Mouse (Mus musculus) heart, embryonic 12.5 days (tissue): ENCODE data around the gene Wasf1. TPM values are rescaled to one million over a fixed set of nuclear protein-coding genes. Genes with fewer than 3 reads are reported as not detected.

ENCODE experiments used
- ATAC-seq: fragments of 200-750 bp; cut with Nextera tagmentation; 2 replicates; pipeline ENCODE4 v1.8.0; 2017; ENCODE audit warnings: moderate TSS enrichment, moderate library complexity; ENCODE audit not compliant: insufficient number of reproducible peaks, low FRiP score
- H3K27ac ChIP-seq: fragments of 300-500 bp; sonication (generic); 2 replicates; pipeline ENCODE4 v1.5.1; 2016; ENCODE audit warnings: mild to moderate bottlenecking, moderate library complexity; ENCODE audit not compliant: poor library complexity, severe bottlenecking
- H3K27me3 ChIP-seq: fragments of 300-500 bp; sonication (generic); replicated peaks from 2 replicates; pipeline ENCODE4 v1.6.1; 2016; ENCODE audit warnings: mild to moderate bottlenecking, moderate library complexity
- H3K36me3 ChIP-seq: fragments of 300-500 bp; sonication (generic); 2 replicates; pipeline ENCODE4 v1.6.1; 2016; ENCODE audit warnings: mild to moderate bottlenecking, moderate library complexity
- H3K4me1 ChIP-seq: fragments of 300-500 bp; sonication (generic); replicated peaks from 2 replicates; pipeline ENCODE4 v1.6.1; 2016; ENCODE audit warnings: mild to moderate bottlenecking
- H3K4me2 ChIP-seq: fragments of 300-500 bp; sonication (generic); 2 replicates; pipeline ENCODE4 v1.6.1; 2016; ENCODE audit warnings: mild to moderate bottlenecking, moderate library complexity
- H3K4me3 ChIP-seq: fragments of 300-500 bp; sonication (generic); 2 replicates; pipeline ENCODE4 v1.5.1; 2016; ENCODE audit warnings: mild to moderate bottlenecking
- H3K9ac ChIP-seq: fragments of 300-500 bp; sonication (generic); 2 replicates; pipeline ENCODE4 v1.6.1; 2016; ENCODE audit warnings: mild to moderate bottlenecking, moderate library complexity
- H3K9me3 ChIP-seq: fragments of 300-500 bp; sonication (generic); replicated peaks from 2 replicates; pipeline ENCODE4 v1.6.1; 2016; ENCODE audit warnings: mild to moderate bottlenecking, moderate library complexity
- WGBS: fragments of 180-500 bp; shearing (Covaris S2); methylation state at CpG from one replicate; pipeline ENCODE4 v1.1.7; 2016; 5-methylcytosine and 5-hydroxymethylcytosine counted together
- polyA plus RNA-seq: library from polyadenylated mRNA; unstranded; fragments of >200 nt; fragmentation: Nextera tagmentation; extraction: Ambion mirVana; gene quantifications from 2 replicates; pipeline ENCODE4 v1.2.1, GENCODE M21; 2016

Wasf1 gene
- polyA plus RNA-seq, 1 experiment from 2014 or later = 17.1 TPM

DNA sequence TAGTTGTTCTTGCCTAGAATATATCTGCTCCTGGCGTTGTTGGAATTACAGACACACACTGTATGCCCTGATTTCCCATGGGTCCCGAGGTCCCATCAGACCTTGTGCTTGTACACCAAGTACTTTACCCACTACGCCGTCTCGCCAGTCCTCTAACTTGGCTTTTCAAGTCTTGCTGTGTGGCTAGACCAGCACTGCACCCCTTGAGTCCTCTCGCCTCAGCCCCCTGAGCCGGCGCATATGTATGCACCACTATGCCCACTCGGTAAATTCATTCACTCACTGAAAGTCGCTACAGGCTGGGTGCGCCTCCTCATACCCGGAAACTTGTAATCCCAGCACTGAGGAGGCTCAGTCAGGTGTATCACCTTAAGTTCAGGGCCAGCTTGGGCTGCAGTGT, 12.5 kb downstream of the Wasf1 start:
- Histone ChIP-seq H3K27me3 (no peaks in the 10 kb centered on the region), H3K4me2 (no peak overlapping the region), H3K27ac (no peak overlapping the region), H3K4me1 (peaks cover 4% of the 10 kb centered on the region; the same call in 1 of the 2 replicates), H3K4me3 (no peak overlapping the region), H3K9ac (no peak overlapping the region), H3K9me3 (no peaks in the 10 kb centered on the region), H3K36me3 (no peaks in the 10 kb centered on the region)
- WGBS = 91% methylated on average over 12 of the region's 12 CpGs
- ATAC-seq = no peak

DNA sequence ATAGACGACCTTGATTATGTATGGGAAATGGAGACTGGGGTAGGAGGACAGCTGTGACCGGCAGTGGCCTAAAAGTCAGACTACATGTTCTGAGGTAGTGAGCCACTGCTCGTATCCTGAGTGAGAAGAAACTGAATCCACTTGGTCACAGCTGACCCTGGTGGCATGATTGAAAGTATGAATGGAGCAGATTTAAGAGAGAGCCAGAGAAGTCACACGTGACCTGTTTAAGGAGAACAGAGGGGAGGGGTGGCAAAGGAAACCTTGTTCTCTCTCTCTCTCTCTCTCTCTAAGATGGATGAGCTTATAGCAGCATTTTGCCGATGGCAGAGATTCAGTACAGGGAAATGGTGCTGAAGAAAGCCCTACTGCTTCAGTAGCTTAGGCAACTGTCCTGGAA, 13.4 kb downstream of the Wasf1 start:
- ATAC-seq = no peak
- no peak overlapping the region for H3K4me2 ChIP-seq
- H3K27me3 ChIP-seq = no peaks in the 10 kb centered on the region
- 69% methylated on average over 5 of the region's 5 CpGs for WGBS
- no peaks in the 10 kb centered on the region for H3K36me3 ChIP-seq
- H3K9ac ChIP-seq = no peak overlapping the region
- no peaks in the 10 kb centered on the region for H3K9me3 ChIP-seq
- no peak overlapping the region for H3K4me3 ChIP-seq
- no peak overlapping the region for H3K27ac ChIP-seq
- H3K4me1 ChIP-seq = peaks cover 4% of the 10 kb centered on the region; the same call in 1 of the 2 replicates

DNA sequence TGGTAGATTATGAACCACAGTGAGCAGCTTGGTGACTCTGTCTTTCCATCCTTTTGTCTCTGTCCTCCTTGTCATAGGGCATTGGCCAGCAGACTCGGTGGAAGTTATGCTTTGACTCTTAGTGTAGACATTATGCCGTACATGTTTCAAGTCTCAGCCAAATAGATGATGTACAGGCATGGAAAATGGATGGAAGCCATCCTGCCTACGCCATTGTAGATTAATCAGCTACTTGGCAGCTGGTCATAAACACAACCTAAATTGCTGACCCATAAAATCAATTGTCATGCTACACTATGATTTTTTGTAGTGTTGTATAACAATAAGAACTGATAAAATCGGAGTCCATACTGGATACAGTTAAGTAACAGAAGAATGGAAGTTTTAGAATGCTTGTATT, 18.5 kb downstream of the Wasf1 start:
- Histone ChIP-seq H3K9me3 (no peaks in the 10 kb centered on the region), H3K4me2 (no peak overlapping the region), H3K4me1 (peaks cover 4% of the 10 kb centered on the region; the same call in 1 of the 2 replicates), H3K36me3 (no peaks in the 10 kb centered on the region), H3K9ac (no peak overlapping the region), H3K27me3 (no peaks in the 10 kb centered on the region), H3K27ac (no peak overlapping the region), H3K4me3 (no peak overlapping the region)
- WGBS = 90% methylated on average over 4 of the region's 4 CpGs
- ATAC-seq = no peak

DNA sequence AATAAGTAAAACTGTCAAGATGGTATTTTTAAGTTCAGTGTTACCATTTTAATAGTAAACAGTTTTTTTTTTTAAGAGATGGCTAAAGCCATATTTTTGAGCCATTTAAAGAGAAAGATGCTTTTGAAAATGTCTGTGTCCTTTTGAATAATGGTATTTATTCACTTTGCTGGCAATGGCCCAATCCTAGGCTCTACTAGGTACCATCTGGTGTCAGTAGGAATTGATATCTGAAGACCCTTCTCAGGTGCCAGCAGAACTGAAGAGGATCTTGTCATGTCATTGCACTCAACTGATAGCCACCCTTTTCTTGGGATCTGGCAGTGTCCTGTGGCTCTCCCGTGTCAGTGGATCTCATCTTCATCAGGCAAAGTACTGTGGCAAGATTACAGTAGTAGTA, 22.9 kb downstream of the Wasf1 start:
- Histone ChIP-seq H3K9ac (no peak overlapping the region), H3K4me1 (peaks cover 19% of the 10 kb centered on the region), H3K27ac (no peak overlapping the region), H3K4me2 (no peak overlapping the region), H3K36me3 (no peaks in the 10 kb centered on the region), H3K9me3 (no peaks in the 10 kb centered on the region), H3K4me3 (no peak overlapping the region), H3K27me3 (no peaks in the 10 kb centered on the region)
- 48% methylated on average over 1 of the region's 1 CpGs for WGBS
- ATAC-seq = no peak

DNA sequence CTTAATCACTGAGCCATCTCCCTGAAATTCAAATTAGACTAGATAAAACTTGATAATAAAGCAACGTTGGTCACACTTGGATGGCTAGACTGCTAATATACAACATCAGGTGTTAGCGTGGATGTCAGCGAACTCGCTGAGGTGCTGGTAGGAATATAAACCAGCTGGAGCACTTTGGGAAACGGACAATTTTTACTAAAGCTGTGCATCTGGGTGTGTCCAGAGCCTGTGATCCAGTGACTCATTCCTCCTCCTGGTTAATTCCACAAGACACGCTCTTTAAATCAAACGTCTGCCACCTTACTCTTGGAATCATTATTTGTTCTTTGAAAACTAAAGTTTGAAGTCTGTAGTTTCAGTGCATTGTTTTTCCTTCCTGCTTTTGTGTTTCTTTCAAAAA, 23.5 kb downstream of the Wasf1 start:
- 82% methylated on average over 7 of the region's 7 CpGs for WGBS
- Histone ChIP-seq H3K4me1 (peaks cover 24% of the 10 kb centered on the region), H3K4me2 (no peak overlapping the region), H3K4me3 (no peak overlapping the region), H3K9me3 (no peaks in the 10 kb centered on the region), H3K9ac (no peak overlapping the region), H3K27me3 (no peaks in the 10 kb centered on the region), H3K36me3 (no peaks in the 10 kb centered on the region), H3K27ac (no peak overlapping the region)
- ATAC-seq = no peak

DNA sequence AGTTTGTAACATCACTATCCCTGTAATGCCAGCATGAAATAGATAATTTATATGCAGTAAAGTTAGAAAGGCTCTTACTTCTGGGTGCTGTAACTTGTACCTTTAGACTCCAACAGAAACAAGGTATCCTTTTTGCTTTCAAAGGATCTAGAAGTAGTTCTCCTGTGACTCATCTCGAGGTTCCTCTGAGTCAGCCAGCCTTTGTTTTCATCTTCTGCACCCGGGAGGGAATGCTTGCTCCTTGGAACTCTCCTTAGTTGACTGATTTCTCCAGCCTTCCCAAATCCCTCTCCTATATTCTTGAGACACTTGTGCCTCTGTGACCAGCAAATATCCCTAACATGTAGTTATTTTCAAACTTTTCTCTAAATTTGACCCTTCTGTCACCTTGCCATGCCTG, 25.3 kb downstream of the Wasf1 start:
- 23% methylated on average over 2 of the region's 2 CpGs for WGBS
- H3K27ac ChIP-seq = no peak overlapping the region
- H3K9ac ChIP-seq = no peak overlapping the region
- H3K9me3 ChIP-seq = no peaks in the 10 kb centered on the region
- H3K4me1 ChIP-seq = peaks cover 21% of the 10 kb centered on the region
- H3K36me3 ChIP-seq = no peaks in the 10 kb centered on the region
- H3K4me3 ChIP-seq = no peak overlapping the region
- H3K4me2 ChIP-seq = no peak overlapping the region
- no peak for ATAC-seq
- no peaks in the 10 kb centered on the region for H3K27me3 ChIP-seq

DNA sequence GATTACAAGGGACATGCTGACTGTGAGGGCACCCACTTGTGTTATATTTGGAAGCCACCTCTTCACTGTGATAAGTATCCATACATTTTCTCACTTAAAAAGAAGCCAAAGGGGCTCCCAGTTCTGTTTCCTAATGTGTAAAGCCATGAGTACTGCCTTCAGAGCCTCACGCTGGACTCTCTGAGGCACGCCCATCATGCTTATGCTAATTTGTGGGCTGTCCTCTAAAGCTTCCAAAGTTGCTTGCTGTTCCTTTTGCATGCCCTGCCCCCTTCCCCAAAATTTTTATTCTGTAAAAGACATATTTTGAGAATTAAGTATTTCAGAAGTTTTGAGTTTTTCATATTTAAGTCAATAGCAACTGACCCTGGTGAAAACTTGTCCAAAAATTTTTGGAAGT, 27.5 kb downstream of the Wasf1 start:
- Histone ChIP-seq H3K4me1 (peaks cover 21% of the 10 kb centered on the region), H3K4me2 (peak overlapping the region; percentile 45), H3K27me3 (no peaks in the 10 kb centered on the region), H3K9ac (no peak overlapping the region), H3K27ac (peak overlapping the region; percentile 44; the same call in 1 of the 2 replicates), H3K9me3 (no peaks in the 10 kb centered on the region), H3K4me3 (no peak overlapping the region), H3K36me3 (no peaks in the 10 kb centered on the region)
- ATAC-seq = no peak
- 36% methylated on average over 2 of the region's 2 CpGs for WGBS

DNA sequence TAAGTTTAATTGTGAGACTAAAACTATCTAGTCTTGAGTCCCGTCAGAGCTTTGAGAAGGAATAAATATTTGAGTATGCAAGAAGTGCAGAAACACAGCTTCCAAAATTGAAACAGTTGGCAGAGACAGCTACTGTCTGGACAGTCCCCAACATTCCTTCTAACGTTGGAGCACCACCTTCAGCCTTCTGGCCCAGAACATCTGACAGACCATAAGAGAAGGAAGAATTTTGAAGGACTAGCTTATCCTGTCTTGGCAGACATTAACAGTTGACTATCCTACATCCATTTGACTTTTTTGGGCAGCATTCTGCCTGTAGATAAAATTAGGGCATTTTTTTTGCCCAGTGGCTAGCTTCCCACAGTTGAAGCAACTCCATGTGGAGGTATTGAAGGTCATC, 32.0 kb downstream of the Wasf1 start:
- H3K9ac ChIP-seq = no peak overlapping the region
- H3K4me3 ChIP-seq = no peak overlapping the region
- H3K4me2 ChIP-seq = no peak overlapping the region
- H3K4me1 ChIP-seq = peaks cover 14% of the 10 kb centered on the region; the same call in 1 of the 2 replicates
- H3K27me3 ChIP-seq = no peaks in the 10 kb centered on the region
- H3K9me3 ChIP-seq = no peaks in the 10 kb centered on the region
- no peak overlapping the region for H3K27ac ChIP-seq
- no peaks in the 10 kb centered on the region for H3K36me3 ChIP-seq
- ATAC-seq = no peak
- WGBS = 75% methylated on average over 2 of the region's 2 CpGs

DNA sequence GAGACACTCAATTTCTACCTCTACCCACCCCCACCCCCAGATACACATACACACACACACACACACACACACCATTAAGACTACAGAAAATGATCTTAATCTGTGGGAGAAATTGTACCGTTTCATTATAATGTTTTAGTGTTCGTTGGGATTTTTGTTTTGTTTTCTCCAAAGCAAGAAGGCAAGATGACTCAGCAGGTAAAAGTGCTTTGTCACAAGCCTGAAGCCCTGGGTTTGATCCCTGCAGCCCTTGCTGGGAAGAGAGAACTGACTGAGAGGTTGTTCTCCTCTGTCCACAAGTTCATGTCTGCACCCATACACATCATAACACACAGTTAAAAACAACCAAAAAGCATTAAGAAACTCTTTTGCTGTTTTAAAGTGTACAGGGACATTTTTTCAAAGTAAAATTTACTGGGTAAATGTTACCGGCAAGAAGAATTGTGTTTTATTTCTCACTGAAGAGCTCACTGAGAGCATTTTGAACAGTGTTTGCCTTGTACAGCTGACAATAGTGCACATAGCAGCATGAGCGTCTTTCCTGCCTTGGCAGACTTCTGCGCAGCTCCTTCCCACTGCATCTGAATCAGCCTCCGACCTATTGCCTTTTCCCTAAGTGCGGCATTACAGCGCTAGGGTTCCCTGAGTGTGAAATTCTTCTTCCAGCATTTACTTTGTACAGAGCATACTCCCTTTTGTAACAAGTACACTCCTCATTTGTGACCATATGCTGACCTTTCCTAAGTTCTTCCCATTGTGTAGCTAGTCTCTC, 35.6 kb downstream of the Wasf1 start:
- no peaks in the 10 kb centered on the region for H3K27me3 ChIP-seq
- H3K4me1 ChIP-seq = 0 out of 2 replicates have a peak, but pooled peaks cover 2% of the 10 kb centered on the region
- 89% methylated on average over 8 of the region's 8 CpGs for WGBS
- no peaks in the 10 kb centered on the region for H3K9me3 ChIP-seq
- no peak overlapping the region for H3K9ac ChIP-seq
- no peak overlapping the region for H3K27ac ChIP-seq
- H3K4me3 ChIP-seq = no peak overlapping the region
- peaks cover 4% of the 10 kb centered on the region; the same call in 1 of the 2 replicates for H3K36me3 ChIP-seq
- H3K4me2 ChIP-seq = no peak overlapping the region
- no peak for ATAC-seq

DNA sequence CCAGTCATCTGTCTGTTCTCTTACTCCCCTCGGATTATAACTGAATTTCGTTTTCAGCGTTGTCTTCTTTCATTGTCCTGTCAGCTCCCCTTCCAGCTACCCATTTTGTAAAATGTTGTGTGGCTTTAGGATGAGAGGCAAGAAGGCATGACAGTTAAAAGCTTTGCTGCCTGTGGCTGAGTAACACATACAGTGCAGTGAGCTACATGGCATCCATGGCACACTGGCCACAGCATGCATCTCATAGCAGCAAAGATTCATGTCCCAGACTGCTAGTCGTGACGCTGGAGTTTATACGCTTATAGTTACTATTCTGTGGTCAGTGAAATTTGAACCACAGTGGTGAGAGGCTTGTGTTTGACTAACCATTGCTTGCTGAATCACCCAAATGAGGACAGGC, 36.2 kb downstream of the Wasf1 start:
- no peak overlapping the region for H3K4me3 ChIP-seq
- WGBS = 83% methylated on average over 6 of the region's 6 CpGs
- H3K36me3 ChIP-seq = peaks cover 4% of the 10 kb centered on the region; the same call in 1 of the 2 replicates
- no peak for ATAC-seq
- H3K4me2 ChIP-seq = no peak overlapping the region
- no peaks in the 10 kb centered on the region for H3K27me3 ChIP-seq
- H3K9ac ChIP-seq = no peak overlapping the region
- H3K9me3 ChIP-seq = no peaks in the 10 kb centered on the region
- 0 out of 2 replicates have a peak, but pooled peaks cover 2% of the 10 kb centered on the region for H3K4me1 ChIP-seq
- no peak overlapping the region for H3K27ac ChIP-seq

DNA sequence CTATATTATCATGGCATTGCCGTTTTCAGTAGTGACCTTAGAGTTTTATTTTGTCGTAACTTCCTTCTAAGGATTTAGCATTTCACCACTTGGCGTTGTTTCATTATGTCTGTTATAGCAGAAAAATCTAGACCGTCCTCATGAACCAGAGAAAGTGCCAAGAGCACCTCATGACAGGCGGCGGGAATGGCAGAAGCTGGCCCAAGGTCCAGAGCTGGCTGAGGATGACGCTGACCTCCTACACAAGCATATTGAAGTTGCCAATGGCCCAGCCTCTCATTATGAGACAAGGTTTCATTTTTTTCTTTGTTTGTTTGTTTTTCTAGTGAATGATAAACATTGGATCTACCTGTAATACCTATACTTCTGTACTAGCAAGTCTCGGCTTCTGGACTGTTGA, 49.7 kb downstream of the Wasf1 start:
- no peak overlapping the region for H3K4me3 ChIP-seq
- H3K4me2 ChIP-seq = no peak overlapping the region
- no peak overlapping the region for H3K27ac ChIP-seq
- no peaks in the 10 kb centered on the region for H3K27me3 ChIP-seq
- no peaks in the 10 kb centered on the region for H3K9me3 ChIP-seq
- H3K9ac ChIP-seq = no peak overlapping the region
- ATAC-seq = no peak
- H3K36me3 ChIP-seq = peaks cover 39% of the 10 kb centered on the region
- 0 out of 2 replicates have a peak, but pooled peaks cover 4% of the 10 kb centered on the region for H3K4me1 ChIP-seq
- WGBS = 91% methylated on average over 8 of the region's 8 CpGs
